Comparison of ENCODE assay signal across 17 mouse cellular contexts in the genomic region with DNA sequence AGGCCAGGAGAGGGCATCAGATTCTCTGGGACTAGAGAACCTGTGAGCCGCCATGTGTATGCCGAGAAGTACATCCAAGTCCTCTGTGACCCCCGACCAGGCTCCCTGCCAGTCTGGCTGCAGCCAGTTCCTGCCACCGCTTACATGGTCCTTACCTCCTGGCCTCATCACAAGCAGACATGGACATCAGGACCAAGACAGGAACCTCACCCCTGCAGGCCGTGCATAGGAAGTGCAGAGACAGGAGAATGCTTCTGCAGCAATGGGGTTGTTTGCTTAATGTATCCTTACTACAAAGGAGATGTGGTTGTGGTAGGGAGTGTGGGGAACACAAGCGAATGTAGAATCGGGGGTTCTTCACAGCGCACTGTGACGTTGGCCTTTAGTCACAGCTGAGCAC. TPM values are rescaled to one million over a fixed set of nuclear protein-coding genes. Genes with fewer than 3 reads are reported as not detected.
DNase-seq lines count a peak whose midpoint lies in the region; ATAC-seq and TF ChIP-seq lines count a peak whose summit lies in the region.
"Had no signal": no experiment of that assay in that cellular context is flagged by ENCODE, and none has a peak within 500 bp of the region (broad histone marks: within the 10 kb centered on the region; RNA-seq: fewer than 3 reads in every experiment).

No protein-coding gene starts in this region.

- H3K4me2 ChIP-seq in forebrain, postnatal 0 days (ENCODE audit: low read depth) = no peak overlapping the region
- no peak overlapping the region for H3K4me2 ChIP-seq in forebrain, embryonic 16.5 days (ENCODE audit: low read length)
- no peak overlapping the region for H3K4me2 ChIP-seq in liver, embryonic 12.5 days
- H3K4me2 ChIP-seq in heart, embryonic 11.5 days = no peak overlapping the region
- H3K4me2 ChIP-seq: embryonic facial prominence, embryonic 12.5 days; hindbrain, embryonic 12.5 days; liver, embryonic 15.5 days; neural tube, embryonic 12.5 days had no signal

- no peak overlapping the region for H3K27ac ChIP-seq in forebrain, postnatal 0 days (ENCODE audit: low read depth, low read length)
- H3K27ac ChIP-seq in forebrain, embryonic 16.5 days (ENCODE audit: low read length) = no peak overlapping the region
- no peak overlapping the region for H3K27ac ChIP-seq in liver, adult 2 months (replicated peaks; ENCODE audit: insufficient read depth, low read depth, low read length)
- no peak overlapping the region for H3K27ac ChIP-seq in liver, embryonic 12.5 days
- no peak overlapping the region for H3K27ac ChIP-seq in thymus, adult 2 months (ENCODE audit: control insufficient read depth, insufficient read depth, low read length)
- no peak overlapping the region for H3K27ac ChIP-seq in gastrocnemius, adult 2 months
- no peak overlapping the region for H3K27ac ChIP-seq in heart, embryonic 11.5 days (ENCODE audit: low read depth, low read length)
- H3K27ac ChIP-seq: embryonic facial prominence, embryonic 12.5 days; hindbrain, embryonic 12.5 days; liver, embryonic 15.5 days; neural tube, embryonic 12.5 days had no signal

- H3K4me1 ChIP-seq in forebrain, postnatal 0 days (ENCODE audit: insufficient read depth) = no peaks in the 10 kb centered on the region
- H3K4me1 ChIP-seq in forebrain, embryonic 16.5 days (replicated peaks; ENCODE audit: control insufficient read depth, insufficient read depth, low read length) = no peaks in the 10 kb centered on the region
- peaks cover 1% of the 10 kb centered on the region; the same call in 1 of the 2 replicates for H3K4me1 ChIP-seq in liver, adult 2 months (ENCODE audit: control insufficient read depth, insufficient read depth, low read length)
- no peaks in the 10 kb centered on the region for H3K4me1 ChIP-seq in liver, embryonic 12.5 days
- peaks cover 9% of the 10 kb centered on the region; the same call in 1 of the 2 replicates for H3K4me1 ChIP-seq in thymus, adult 2 months (replicated peaks; ENCODE audit: control insufficient read depth, insufficient read depth, low read length)
- 0 out of 2 replicates have a peak, but pooled peaks cover 3% of the 10 kb centered on the region for H3K4me1 ChIP-seq in heart, embryonic 11.5 days (ENCODE audit: control insufficient read depth, insufficient read depth, low read length)
- H3K4me1 ChIP-seq: embryonic facial prominence, embryonic 12.5 days; hindbrain, embryonic 12.5 days; liver, embryonic 15.5 days; neural tube, embryonic 12.5 days had no signal

- TF ChIP-seq POLR2A in liver, adult 2 months (IDR thresholded peaks at IDR 0.05; ENCODE audit: extremely low read depth, insufficient read depth, low read length) = no peak
- no peak for TF ChIP-seq POLR2A in thymus, adult 2 months (IDR thresholded peaks at IDR 0.05; ENCODE audit: control insufficient read depth, extremely low read depth, insufficient read depth, low read length, poor library complexity)

- H3K9ac ChIP-seq in forebrain, postnatal 0 days = no peak overlapping the region
- no peak overlapping the region for H3K9ac ChIP-seq in forebrain, embryonic 16.5 days (replicated peaks; ENCODE audit: low read depth, low read length)
- H3K9ac ChIP-seq in liver, adult 2 months (ENCODE audit: low read depth, low read length) = no peak overlapping the region
- no peak overlapping the region for H3K9ac ChIP-seq in liver, embryonic 12.5 days
- no peak overlapping the region for H3K9ac ChIP-seq in heart, embryonic 11.5 days (ENCODE audit: low read depth, low read length)
- H3K9ac ChIP-seq: embryonic facial prominence, embryonic 12.5 days; hindbrain, embryonic 12.5 days; liver, embryonic 15.5 days; neural tube, embryonic 12.5 days had no signal

- peaks cover 19% of the 10 kb centered on the region for H3K36me3 ChIP-seq in forebrain, postnatal 0 days (ENCODE audit: insufficient read depth)
- H3K36me3 ChIP-seq in forebrain, embryonic 16.5 days (ENCODE audit: control insufficient read depth, insufficient read depth) = peaks cover 7% of the 10 kb centered on the region
- H3K36me3 ChIP-seq in liver, adult 2 months (ENCODE audit: control insufficient read depth, insufficient read depth, low read length) = no peaks in the 10 kb centered on the region
- peaks cover 19% of the 10 kb centered on the region for H3K36me3 ChIP-seq in liver, embryonic 12.5 days
- no peaks in the 10 kb centered on the region for H3K36me3 ChIP-seq in thymus, adult 2 months (ENCODE audit: control insufficient read depth, insufficient read depth, low read length)
- H3K36me3 ChIP-seq in heart, embryonic 11.5 days (ENCODE audit: control insufficient read depth, insufficient read depth, low read length) = no peaks in the 10 kb centered on the region
- H3K36me3 ChIP-seq: liver, embryonic 15.5 days had no signal

- no peak for ATAC-seq in forebrain, postnatal 0 days
- ATAC-seq in forebrain, embryonic 16.5 days = no peak
- no peak for ATAC-seq in liver, embryonic 12.5 days
- no peak for ATAC-seq in heart, embryonic 11.5 days (replicated peaks; ENCODE audit: insufficient number of reproducible peaks, low FRiP score, low TSS enrichment)
- ATAC-seq: intestine, embryonic 16.5 days had no signal

- intact Hi-C loops in gastrocnemius, adult 2 months (cut with DNase I) = no loop called here

- 90% methylated on average over 9 of the region's 9 CpGs for WGBS in forebrain, postnatal 0 days
- WGBS in forebrain, embryonic 16.5 days = 88% methylated on average over 9 of the region's 9 CpGs
- 91% methylated on average over 9 of the region's 9 CpGs for WGBS in liver, adult 2 months
- 75% methylated on average over 9 of the region's 9 CpGs for WGBS in liver, embryonic 12.5 days (ENCODE audit: insufficient replicate concordance)
- WGBS in thymus, adult 2 months = 65% methylated on average over 9 of the region's 9 CpGs
- 80% methylated on average over 9 of the region's 9 CpGs for WGBS in heart, embryonic 11.5 days (ENCODE audit: insufficient replicate concordance)

- H3K4me3 ChIP-seq in forebrain, postnatal 0 days (ENCODE audit: low read depth, low read length) = no peak overlapping the region
- no peak overlapping the region for H3K4me3 ChIP-seq in forebrain, embryonic 16.5 days (replicated peaks; ENCODE audit: low read length)
- no peak overlapping the region for H3K4me3 ChIP-seq in liver, adult 2 months (ENCODE audit: insufficient read depth, low read depth, low read length)
- H3K4me3 ChIP-seq in liver, embryonic 12.5 days = no peak overlapping the region
- no peak overlapping the region for H3K4me3 ChIP-seq in thymus, adult 2 months (ENCODE audit: control insufficient read depth, insufficient read depth, low read length)
- no peak overlapping the region for H3K4me3 ChIP-seq in gastrocnemius, adult 2 months
- H3K4me3 ChIP-seq in heart, embryonic 11.5 days (ENCODE audit: low read depth, low read length) = no peak overlapping the region
- H3K4me3 ChIP-seq: embryonic facial prominence, embryonic 12.5 days; hindbrain, embryonic 12.5 days; liver, embryonic 15.5 days; neural tube, embryonic 12.5 days had no signal

- no peaks in the 10 kb centered on the region for H3K9me3 ChIP-seq in forebrain, postnatal 0 days (ENCODE audit: low read length)
- H3K9me3 ChIP-seq in forebrain, embryonic 16.5 days (ENCODE audit: control insufficient read depth, low read length) = no peaks in the 10 kb centered on the region
- no peaks in the 10 kb centered on the region; the same call in 1 of the 2 replicates for H3K9me3 ChIP-seq in liver, embryonic 12.5 days (replicated peaks)
- no peaks in the 10 kb centered on the region for H3K9me3 ChIP-seq in heart, embryonic 11.5 days (replicated peaks; ENCODE audit: control insufficient read depth, low read length)
- H3K9me3 ChIP-seq: embryonic facial prominence, embryonic 12.5 days; hindbrain, embryonic 12.5 days; liver, embryonic 15.5 days; neural tube, embryonic 12.5 days had no signal

- TF ChIP-seq CTCF in forebrain, postnatal 0 days (IDR thresholded peaks at IDR 0.05; ENCODE audit: low read depth) = peak; percentile 35; the same call in 1 of the 2 replicates
- TF ChIP-seq CTCF in liver, adult 2 months (IDR thresholded peaks at IDR 0.05; ENCODE audit: low read depth, low read length) = 0 out of 2 replicates have a peak, but pooled peaks have one; percentile 2
- TF ChIP-seq CTCF in thymus, adult 2 months (IDR thresholded peaks at IDR 0.05; ENCODE audit: borderline replicate concordance, control insufficient read depth, extremely low read depth, insufficient read depth, low read length, poor library complexity) = peak; percentile 30; the same call in 1 of the 2 replicates
- no peak for TF ChIP-seq CTCF in gastrocnemius, adult 2 months (IDR thresholded peaks at IDR 0.05)

- no peaks in the 10 kb centered on the region for H3K79me2 ChIP-seq in liver, adult 2 months (ENCODE audit: control insufficient read depth, insufficient read depth, low read length)

- no peaks in the 10 kb centered on the region for H3K27me3 ChIP-seq in forebrain, postnatal 0 days (ENCODE audit: insufficient read depth, low read length)
- no peaks in the 10 kb centered on the region for H3K27me3 ChIP-seq in forebrain, embryonic 16.5 days (replicated peaks; ENCODE audit: control insufficient read depth, insufficient read depth, low read length)
- H3K27me3 ChIP-seq in liver, adult 2 months (ENCODE audit: control insufficient read depth, insufficient read depth, low read length) = no peaks in the 10 kb centered on the region
- no peaks in the 10 kb centered on the region for H3K27me3 ChIP-seq in liver, embryonic 12.5 days (replicated peaks)
- no peaks in the 10 kb centered on the region for H3K27me3 ChIP-seq in thymus, adult 2 months (ENCODE audit: control insufficient read depth, insufficient read depth, low read length)
- H3K27me3 ChIP-seq in heart, embryonic 11.5 days (ENCODE audit: control insufficient read depth, insufficient read depth, low read length) = no peaks in the 10 kb centered on the region
- H3K27me3 ChIP-seq: embryonic facial prominence, embryonic 12.5 days; hindbrain, embryonic 12.5 days; liver, embryonic 15.5 days; neural tube, embryonic 12.5 days had no signal

- DNase-seq in forebrain, postnatal 0 days = no peak
- no peak for DNase-seq in liver, adult 2 months (ENCODE audit: extremely low read depth, low read depth, low spot score)
- DNase-seq in thymus, adult 2 months = no peak
- no peak for DNase-seq in thymus, postnatal 4 days
- DNase-seq in gastrocnemius, adult 2 months = no peak
- DNase-seq: adrenal gland, postnatal 10 days; cerebellum, adult 18-20 months; gastrocnemius, postnatal 10 days; heart, postnatal 10 days had no signal

RNA-seq across cellular contexts. Expression of a gene that starts 11.7 kb away (rescaled TPM):
- total RNA-seq in forebrain, postnatal 0 days (2014; rRNA removed) = 170 and 329 TPM in 2 replicates
- 189 and 236 TPM in 2 replicates for polyA plus RNA-seq in forebrain, postnatal 0 days (2015; fragmentation: Nextera tagmentation; extraction: Ambion mirVana)
- polyA plus RNA-seq in forebrain, embryonic 16.5 days (2015; fragmentation: Nextera tagmentation; extraction: Ambion mirVana) = 94.8 and 101 TPM in 2 replicates
- total RNA-seq in liver, adult 2 months (2014; rRNA removed) = 21.0 and 24.3 TPM in 2 replicates
- polyA plus RNA-seq in liver, adult 2 months (2012; rRNA removed) = 22.2 and 31.5 TPM in 2 replicates
- polyA plus RNA-seq in liver, embryonic 12.5 days (2016; fragmentation: Nextera tagmentation; extraction: Ambion mirVana) = 37.1 and 39.7 TPM in 2 replicates
- 47.1 and 64.5 TPM in 2 replicates for polyA plus RNA-seq in thymus, adult 2 months (2012; rRNA removed)
- 10 to 100 TPM; 68.3 to 69.6 TPM for total RNA-seq in gastrocnemius, adult 2 months (2021)
- polyA plus RNA-seq in heart, embryonic 11.5 days (2014; fragmentation: Nextera tagmentation; extraction: Ambion mirVana) = 106 and 111 TPM in 2 replicates

RNA-seq across cellular contexts. Expression of a gene that starts 19.4 kb away (rescaled TPM):
- 20.2 and 28.3 TPM in 2 replicates for total RNA-seq in forebrain, postnatal 0 days (2014; rRNA removed)
- polyA plus RNA-seq in forebrain, postnatal 0 days (2015; fragmentation: Nextera tagmentation; extraction: Ambion mirVana) = 26.1 and 30.8 TPM in 2 replicates
- polyA plus RNA-seq in forebrain, embryonic 16.5 days (2015; fragmentation: Nextera tagmentation; extraction: Ambion mirVana) = 54.0 and 56.3 TPM in 2 replicates
- 1.0 and 1.9 TPM in 2 replicates for total RNA-seq in liver, adult 2 months (2014; rRNA removed)
- polyA plus RNA-seq in liver, adult 2 months (2012; rRNA removed) = 1.4 and 1.5 TPM in 2 replicates
- polyA plus RNA-seq in liver, embryonic 12.5 days (2016; fragmentation: Nextera tagmentation; extraction: Ambion mirVana) = 9.8 and 10.5 TPM in 2 replicates
- polyA plus RNA-seq in thymus, adult 2 months (2012; rRNA removed) = 17.2 and 17.8 TPM in 2 replicates
- 1 to 10 TPM; 1.2 to 1.4 TPM for total RNA-seq in gastrocnemius, adult 2 months (2021)
- 18.7 and 19.0 TPM in 2 replicates for polyA plus RNA-seq in heart, embryonic 11.5 days (2014; fragmentation: Nextera tagmentation; extraction: Ambion mirVana)
